Mouse (Mus musculus): ENCODE results near the gene Lasp1.

Gene Lasp1

GRCm38 (mm10) chr11:97811569-97812362 is 13.0 kb downstream of the Lasp1 start:
- DNase-seq = no peak

GRCm38 (mm10) chr11:97812491-97812921 is 13.7 kb downstream of the Lasp1 start:
- peak; percentile 57 for DNase-seq

GRCm38 (mm10) chr11:97813085-97813484 is 14.3 kb downstream of the Lasp1 start:
- no peak for DNase-seq

- DNase-seq = no peak
Measured at GRCm38 (mm10) chr11:97813746-97814515, 15.1 kb downstream of the Lasp1 start.

GRCm38 (mm10) chr11:97815736-97816135 is 16.9 kb downstream of the Lasp1 start:
- no peak for DNase-seq

GRCm38 (mm10) chr11:97816176-97816575 is 17.4 kb downstream of the Lasp1 start:
- no peak for DNase-seq

GRCm38 (mm10) chr11:97816916-97817315 is 18.1 kb downstream of the Lasp1 start:
- no peak for DNase-seq

- no peak for DNase-seq
Measured at GRCm38 (mm10) chr11:97817379-97817778, 18.6 kb downstream of the Lasp1 start.

GRCm38 (mm10) chr11:97818003-97818402 is 19.2 kb downstream of the Lasp1 start:
- DNase-seq = no peak

GRCm38 (mm10) chr11:97818571-97818970 is 19.8 kb downstream of the Lasp1 start:
- peak; percentile 48 for DNase-seq

- no peak for DNase-seq
Measured at GRCm38 (mm10) chr11:97819102-97819501, 20.3 kb downstream of the Lasp1 start.

GRCm38 (mm10) chr11:97819923-97820322 is 21.1 kb downstream of the Lasp1 start:
- DNase-seq = no peak

- no peak for DNase-seq
Measured at GRCm38 (mm10) chr11:97820840-97821239, 22.0 kb downstream of the Lasp1 start.

GRCm38 (mm10) chr11:97821401-97822064 is 22.7 kb downstream of the Lasp1 start:
- DNase-seq = no peak

- DNase-seq = no peak
Measured at GRCm38 (mm10) chr11:97822840-97823603, 24.2 kb downstream of the Lasp1 start.

GRCm38 (mm10) chr11:97824168-97824567 is 25.4 kb downstream of the Lasp1 start:
- DNase-seq = no peak

GRCm38 (mm10) chr11:97824895-97825294 is 26.1 kb downstream of the Lasp1 start:
- DNase-seq = no peak

- peak; percentile 59 for DNase-seq
Measured at GRCm38 (mm10) chr11:97825295-97825694, 26.5 kb downstream of the Lasp1 start.

- no peak for DNase-seq
Measured at GRCm38 (mm10) chr11:97825971-97826370, 27.2 kb downstream of the Lasp1 start.

- no peak for DNase-seq
Measured at GRCm38 (mm10) chr11:97826414-97826813, 27.6 kb downstream of the Lasp1 start.

GRCm38 (mm10) chr11:97827654-97828053 is 28.9 kb downstream of the Lasp1 start:
- peak; percentile 57 for DNase-seq

GRCm38 (mm10) chr11:97829365-97829764 is 30.6 kb downstream of the Lasp1 start:
- no peak for DNase-seq

All from right cerebral cortex, adult 18-20 months (tissue).